Mouse (Mus musculus) stomach, embryonic 14.5 days (tissue): ENCODE data around the gene Gcsh. TPM values are rescaled to one million over a fixed set of nuclear protein-coding genes. Genes with fewer than 3 reads are reported as not detected.

ENCODE experiments used
- ATAC-seq: fragments of 200-750 bp; cut with Nextera tagmentation; 2 replicates; pipeline ENCODE4 v1.8.0; 2017; ENCODE audit warnings: low read depth, moderate TSS enrichment; ENCODE audit not compliant: insufficient number of reproducible peaks, insufficient read depth, low FRiP score
- H3K27ac ChIP-seq: fragments of 300-500 bp; sonication (generic); 2 replicates; pipeline ENCODE4 v1.5.1; 2014; ENCODE audit warnings: mild to moderate bottlenecking, low read length, moderate library complexity, mixed read lengths
- H3K27me3 ChIP-seq: fragments of 300-500 bp; sonication (generic); 2 replicates; pipeline ENCODE4 v1.6.1; 2014; ENCODE audit warnings: low read length, control low read depth, mixed read lengths; ENCODE audit not compliant: control insufficient read depth, insufficient read depth
- H3K36me3 ChIP-seq: fragments of 300-500 bp; sonication (generic); 2 replicates; pipeline ENCODE4 v1.6.1; 2014; ENCODE audit warnings: mild to moderate bottlenecking, control low read depth, low read length, moderate library complexity, mixed read lengths; ENCODE audit not compliant: control insufficient read depth, insufficient read depth
- H3K4me1 ChIP-seq: fragments of 300-500 bp; sonication (generic); 2 replicates; pipeline ENCODE4 v1.6.1; 2014; ENCODE audit warnings: low read length, control low read depth, mixed read lengths; ENCODE audit not compliant: control insufficient read depth, insufficient read depth
- H3K4me2 ChIP-seq: fragments of 300-500 bp; sonication (generic); replicated peaks from 2 replicates; pipeline ENCODE4 v1.6.1; 2014; ENCODE audit warnings: low read depth, low read length, control low read depth
- H3K4me3 ChIP-seq: fragments of 300-500 bp; sonication (generic); 2 replicates; pipeline ENCODE4 v1.5.1; 2014; ENCODE audit warnings: low read depth, low read length, control low read depth
- H3K9ac ChIP-seq: fragments of 300-500 bp; sonication (generic); replicated peaks from 2 replicates; pipeline ENCODE4 v1.6.1; 2014; ENCODE audit warnings: low read depth, mild to moderate bottlenecking, control low read depth, low read length, moderate library complexity, mixed read lengths
- H3K9me3 ChIP-seq: fragments of 300-500 bp; sonication (generic); 2 replicates; pipeline ENCODE4 v1.6.1; 2016; ENCODE audit warnings: low read depth, low read length, control low read depth; ENCODE audit not compliant: control insufficient read depth
- WGBS: fragments of 180-500 bp; shearing (Covaris S2); extraction: QIAGEN DNeasy Blood & Tissue Kit; methylation state at CpG from one replicate; pipeline ENCODE4 v1.1.7; 2014; 5-methylcytosine and 5-hydroxymethylcytosine counted together
- polyA plus RNA-seq: library from polyadenylated mRNA; unstranded; fragments of >200 nt; fragmentation: Nextera tagmentation; extraction: Ambion mirVana; gene quantifications from 2 replicates; pipeline ENCODE4 v1.2.1, GENCODE M21; 2014

Gcsh gene
- polyA plus RNA-seq, 1 experiment from 2014 or later: 143 TPM

- WGBS: 75% methylated on average over 6 of the region's 6 CpGs
- H3K4me1 ChIP-seq: no peaks in the 10 kb centered on the region
- no peak for ATAC-seq
- no peaks in the 10 kb centered on the region for H3K27me3 ChIP-seq
- H3K27ac ChIP-seq: no peak overlapping the region
- H3K9me3 ChIP-seq: no peaks in the 10 kb centered on the region
- no peak overlapping the region for H3K9ac ChIP-seq
- no peak overlapping the region for H3K4me3 ChIP-seq
- no peaks in the 10 kb centered on the region for H3K36me3 ChIP-seq
- H3K4me2 ChIP-seq: no peak overlapping the region
These were observed 23.8 kb downstream of the Gcsh start for GRCm38 (mm10) chr8:116969531-116969930.

GRCm38 (mm10) chr8:116954415-116954814 is 38.9 kb downstream of the Gcsh start:
- H3K9ac ChIP-seq: no peak overlapping the region
- no peaks in the 10 kb centered on the region for H3K9me3 ChIP-seq
- no peak overlapping the region for H3K27ac ChIP-seq
- no peak for ATAC-seq
- no peak overlapping the region for H3K4me2 ChIP-seq
- no peak overlapping the region for H3K4me3 ChIP-seq
- H3K36me3 ChIP-seq: peaks cover 41% of the 10 kb centered on the region
- no peaks in the 10 kb centered on the region for H3K4me1 ChIP-seq
- H3K27me3 ChIP-seq: no peaks in the 10 kb centered on the region
- 92% methylated on average over 9 of the region's 9 CpGs for WGBS

GRCm38 (mm10) chr8:116952428-116952827 is 40.9 kb downstream of the Gcsh start:
- no peaks in the 10 kb centered on the region for H3K27me3 ChIP-seq
- peaks cover 32% of the 10 kb centered on the region for H3K36me3 ChIP-seq
- no peak overlapping the region for H3K4me3 ChIP-seq
- H3K4me1 ChIP-seq: no peaks in the 10 kb centered on the region
- no peaks in the 10 kb centered on the region for H3K9me3 ChIP-seq
- H3K9ac ChIP-seq: no peak overlapping the region
- H3K27ac ChIP-seq: no peak overlapping the region
- ATAC-seq: no peak
- H3K4me2 ChIP-seq: no peak overlapping the region
- 87% methylated on average over 8 of the region's 8 CpGs for WGBS

GRCm38 (mm10) chr8:116951778-116952177 is 41.6 kb downstream of the Gcsh start:
- H3K27ac ChIP-seq: no peak overlapping the region
- WGBS: 95% methylated on average over 2 of the region's 2 CpGs

GRCm38 (mm10) chr8:116951369-116951768 is 42.0 kb downstream of the Gcsh start:
- Histone ChIP-seq H3K27ac (no peak overlapping the region), H3K36me3 (peaks cover 24% of the 10 kb centered on the region), H3K4me2 (no peak overlapping the region), H3K9ac (no peak overlapping the region), H3K4me3 (no peak overlapping the region), H3K9me3 (no peaks in the 10 kb centered on the region), H3K4me1 (peaks cover 2% of the 10 kb centered on the region; the same call in 1 of the 2 replicates), H3K27me3 (no peaks in the 10 kb centered on the region)
- WGBS: 60% methylated on average over 5 of the region's 5 CpGs
- 0 out of 2 replicates have a peak, but pooled peaks have one; percentile 53 for ATAC-seq

More at GRCm38 (mm10) chr8:116951778-116952177, 41.6 kb downstream of the Gcsh start:
- no peaks in the 10 kb centered on the region for H3K9me3 ChIP-seq
- H3K9ac ChIP-seq: no peak overlapping the region
- H3K4me3 ChIP-seq: no peak overlapping the region
- H3K4me2 ChIP-seq: no peak overlapping the region
- H3K36me3 ChIP-seq: peaks cover 29% of the 10 kb centered on the region
- H3K4me1 ChIP-seq: no peaks in the 10 kb centered on the region
- no peaks in the 10 kb centered on the region for H3K27me3 ChIP-seq
- no peak for ATAC-seq

- ATAC-seq: no peak
- H3K36me3 ChIP-seq: no peaks in the 10 kb centered on the region
- peaks cover 14% of the 10 kb centered on the region; the same call in 1 of the 2 replicates for H3K4me1 ChIP-seq
- H3K9me3 ChIP-seq: no peaks in the 10 kb centered on the region
- WGBS: 90% methylated on average over 7 of the region's 7 CpGs
- H3K9ac ChIP-seq: no peak overlapping the region
- no peak overlapping the region for H3K4me2 ChIP-seq
- H3K27me3 ChIP-seq: no peaks in the 10 kb centered on the region
- no peak overlapping the region for H3K27ac ChIP-seq
- no peak overlapping the region for H3K4me3 ChIP-seq
These were observed 45.7 kb downstream of the Gcsh start for GRCm38 (mm10) chr8:116947589-116947988.

GRCm38 (mm10) chr8:116946851-116947250 is 46.5 kb downstream of the Gcsh start:
- H3K9me3 ChIP-seq: no peaks in the 10 kb centered on the region
- no peak overlapping the region for H3K27ac ChIP-seq
- no peaks in the 10 kb centered on the region for H3K36me3 ChIP-seq
- H3K9ac ChIP-seq: no peak overlapping the region
- no peak for ATAC-seq
- peaks cover 14% of the 10 kb centered on the region; the same call in 1 of the 2 replicates for H3K4me1 ChIP-seq
- no peaks in the 10 kb centered on the region for H3K27me3 ChIP-seq
- WGBS: 86% methylated on average over 6 of the region's 6 CpGs
- H3K4me2 ChIP-seq: no peak overlapping the region
- no peak overlapping the region for H3K4me3 ChIP-seq

- no peak overlapping the region for H3K4me3 ChIP-seq
- peaks cover 14% of the 10 kb centered on the region; the same call in 1 of the 2 replicates for H3K4me1 ChIP-seq
- no peak overlapping the region for H3K27ac ChIP-seq
- 0 out of 2 replicates have a peak overlapping the region, but pooled peaks have one; percentile 5 for H3K4me2 ChIP-seq
- H3K27me3 ChIP-seq: no peaks in the 10 kb centered on the region
- no peaks in the 10 kb centered on the region for H3K36me3 ChIP-seq
- no peaks in the 10 kb centered on the region for H3K9me3 ChIP-seq
- WGBS: 71% methylated on average over 21 of the region's 21 CpGs
- ATAC-seq: no peak
- H3K9ac ChIP-seq: no peak overlapping the region
These were observed 47.0 kb downstream of the Gcsh start for GRCm38 (mm10) chr8:116946268-116946838.
